Mouse (Mus musculus) Muller cell, postnatal 12 days (primary cell): Measurements from ENCODE around the gene Mall.

Experiments used
- DNase-seq: peaks from one replicate; pipeline ENCODE4 v3.0.0-alpha.2; 2015; ENCODE audit errors: inconsistent ontology term

Gene Mall

GRCm38 (mm10) chr2:127729671-127730070 lies at the start of gene Mall:
Gene Mall, minus strand, starts transcription at chr2:127729932.
- no peak for DNase-seq

GRCm38 (mm10) chr2:127778451-127778850 lies 48.7 kb upstream of the Mall start:
- no peak for DNase-seq

GRCm38 (mm10) chr2:127775013-127775412 lies 45.3 kb upstream of the Mall start:
- no peak for DNase-seq

- DNase-seq, result no peak
Measured at GRCm38 (mm10) chr2:127774578-127774941, 44.8 kb upstream of the Mall start.

GRCm38 (mm10) chr2:127773938-127774577 lies 44.3 kb upstream of the Mall start:
- no peak for DNase-seq

- DNase-seq, result no peak
Measured at GRCm38 (mm10) chr2:127761587-127761986, 31.9 kb upstream of the Mall start.

- no peak for DNase-seq
Measured at GRCm38 (mm10) chr2:127760429-127761000, 30.8 kb upstream of the Mall start.

- DNase-seq, result no peak
Measured at GRCm38 (mm10) chr2:127760014-127760413, 30.3 kb upstream of the Mall start.

GRCm38 (mm10) chr2:127759157-127759880 lies 29.6 kb upstream of the Mall start:
- no peak for DNase-seq

- no peak for DNase-seq
Measured at GRCm38 (mm10) chr2:127757171-127757570, 27.4 kb upstream of the Mall start.

- DNase-seq, result no peak
Measured at GRCm38 (mm10) chr2:127754113-127754512, 24.4 kb upstream of the Mall start.

GRCm38 (mm10) chr2:127751849-127752610 lies 22.3 kb upstream of the Mall start:
- DNase-seq, result no peak

GRCm38 (mm10) chr2:127749376-127749775 lies 19.6 kb upstream of the Mall start:
- no peak for DNase-seq

GRCm38 (mm10) chr2:127748316-127748715 lies 18.6 kb upstream of the Mall start:
- no peak for DNase-seq

GRCm38 (mm10) chr2:127742637-127743036 lies 12.9 kb upstream of the Mall start:
- DNase-seq, result no peak

- no peak for DNase-seq
Measured at GRCm38 (mm10) chr2:127740756-127741519, 11.2 kb upstream of the Mall start.

GRCm38 (mm10) chr2:127737885-127738284 lies 8.2 kb upstream of the Mall start:
- no peak for DNase-seq

- DNase-seq, result no peak
Measured at GRCm38 (mm10) chr2:127736631-127737209, 7.0 kb upstream of the Mall start.

- no peak for DNase-seq
Measured at GRCm38 (mm10) chr2:127735512-127736145, 5.9 kb upstream of the Mall start.

- no peak for DNase-seq
Measured at GRCm38 (mm10) chr2:127734889-127735288, 5.2 kb upstream of the Mall start.
